Mouse (Mus musculus) left cerebral cortex, adult 11 months (tissue): ENCODE measurements at regions not wholly inside any gene's neighbourhood (a gene's known extent, or its start where the extent isn't known, plus 50 kb on each side); places are given as distances from the start of the nearest gene placed in this dataset.
A peak's percentile ranks its signal among the peaks of the same experiment; 100 is the strongest.

Source experiments
- DNase-seq: peaks from one replicate; pipeline ENCODE4 v3.0.0; 2022; ENCODE audit warnings: low spot score

DNA sequence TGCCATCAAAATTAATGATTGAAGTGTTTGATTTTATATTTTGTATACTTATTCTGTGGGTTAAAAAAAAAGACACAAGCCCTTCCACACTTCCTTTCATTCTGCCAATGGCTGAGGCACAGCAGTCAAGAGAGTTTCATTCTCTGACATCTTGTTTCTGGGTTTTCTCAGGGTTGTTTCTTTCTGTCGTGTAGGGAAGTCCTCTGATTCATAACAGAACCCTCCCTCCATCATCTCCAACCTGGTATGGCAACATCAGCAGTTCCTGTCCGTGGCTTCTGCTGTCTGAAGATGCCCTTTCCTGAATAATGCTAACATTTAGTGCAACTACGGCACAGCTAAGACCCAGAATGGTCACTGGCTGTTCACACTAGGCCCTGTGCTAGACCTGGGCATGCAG lies 167.3 kb downstream of the Hs3st3b1 start:
- no peak for DNase-seq

DNA sequence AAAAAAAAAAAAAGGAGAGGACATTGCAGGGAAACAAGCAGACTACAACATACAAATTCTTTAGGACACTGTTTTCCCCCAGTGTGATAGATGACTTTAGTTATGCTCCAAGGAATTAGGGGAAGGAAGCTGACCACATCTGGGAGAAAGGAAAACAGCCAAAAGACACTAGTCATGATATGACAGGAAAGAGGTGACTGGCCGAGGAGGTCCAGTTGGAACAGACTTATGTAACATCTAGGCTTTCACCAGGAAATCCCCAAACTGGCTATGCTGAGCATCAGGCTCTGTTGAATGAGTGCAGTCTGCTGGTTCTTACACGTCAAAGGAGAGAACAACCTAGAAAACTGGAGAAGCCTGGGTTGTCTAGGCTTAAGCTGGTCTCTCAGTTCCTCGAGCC lies 163.8 kb downstream of the Hs3st3b1 start:
- no peak for DNase-seq

- peak; percentile 10 for DNase-seq
These were observed 160.5 kb downstream of the Hs3st3b1 start for GRCm38 (mm10) chr11:63761561-63761960.

- no peak for DNase-seq
These were observed 154.3 kb downstream of the Hs3st3b1 start for GRCm38 (mm10) chr11:63767631-63768250.

DNA sequence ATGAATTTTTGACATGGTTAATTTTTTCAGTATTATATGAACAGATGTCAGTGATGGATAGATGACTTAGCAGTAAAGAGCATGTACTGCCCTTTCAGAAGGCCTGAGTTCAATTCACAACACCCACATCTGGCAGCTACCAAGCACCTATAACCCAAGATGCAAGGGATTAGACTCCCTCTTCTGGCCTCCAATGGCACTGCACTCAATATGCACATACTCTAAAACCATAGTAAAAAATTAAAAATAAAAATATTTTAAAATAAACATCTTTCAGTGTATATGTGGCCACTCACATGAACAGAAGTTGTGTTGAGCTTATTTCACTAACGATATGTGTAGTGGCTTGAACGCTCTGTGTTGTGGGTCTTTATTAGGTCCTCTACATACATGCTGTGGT lies 152.4 kb downstream of the Hs3st3b1 start:
- no peak for DNase-seq

- no peak for DNase-seq
These were observed 146.7 kb downstream of the Hs3st3b1 start for GRCm38 (mm10) chr11:63775382-63775781.

- DNase-seq = no peak
These were observed 142.7 kb downstream of the Hs3st3b1 start for GRCm38 (mm10) chr11:63779371-63779770.

DNA sequence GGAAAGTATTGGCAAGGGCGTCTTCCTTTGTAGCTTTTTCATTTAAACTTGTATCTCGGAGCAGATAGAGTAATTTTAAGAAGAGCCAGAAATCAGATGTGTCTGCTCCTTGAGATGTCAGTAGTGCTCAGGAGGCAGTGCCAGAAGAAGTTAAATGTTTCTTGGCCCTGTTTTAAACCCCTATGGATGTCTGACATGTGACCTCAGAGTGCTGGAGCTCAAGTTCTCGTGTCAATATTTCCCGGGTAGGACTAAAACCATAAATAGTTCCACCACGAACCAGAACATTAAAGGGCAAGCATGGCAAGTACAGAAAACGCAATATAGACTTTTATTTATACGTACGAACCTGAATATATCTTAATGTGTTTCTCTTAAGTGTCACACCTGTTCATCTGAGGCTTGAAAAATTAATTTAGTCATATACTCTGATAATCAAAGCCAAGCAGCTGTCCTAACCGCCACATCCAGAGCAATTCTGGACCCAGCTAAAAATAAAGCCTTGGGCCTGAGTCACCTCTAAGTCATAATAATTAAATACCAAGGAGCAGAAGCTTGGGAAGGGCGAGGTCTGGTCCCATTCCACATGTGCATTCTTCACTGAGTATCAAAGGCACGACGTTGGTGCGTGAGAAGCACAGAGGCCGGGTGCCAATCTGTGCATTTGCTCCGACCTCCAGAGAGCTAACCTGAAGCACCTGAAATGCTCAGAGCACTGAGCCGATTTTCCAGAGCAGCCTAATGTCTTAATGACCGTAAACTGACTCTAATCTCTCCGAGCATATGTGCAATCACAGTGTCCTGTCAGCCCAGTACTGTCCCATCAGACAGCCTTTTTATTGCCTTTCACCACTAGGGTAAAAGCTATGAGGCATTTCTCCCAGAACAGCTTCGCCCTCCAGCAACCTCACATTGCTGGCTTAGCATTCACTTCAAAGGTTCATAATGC lies 139.8 kb downstream of the Hs3st3b1 start:
- no peak for DNase-seq

- no peak for DNase-seq
These were observed 136.7 kb downstream of the Hs3st3b1 start for GRCm38 (mm10) chr11:63785281-63785886.

DNA sequence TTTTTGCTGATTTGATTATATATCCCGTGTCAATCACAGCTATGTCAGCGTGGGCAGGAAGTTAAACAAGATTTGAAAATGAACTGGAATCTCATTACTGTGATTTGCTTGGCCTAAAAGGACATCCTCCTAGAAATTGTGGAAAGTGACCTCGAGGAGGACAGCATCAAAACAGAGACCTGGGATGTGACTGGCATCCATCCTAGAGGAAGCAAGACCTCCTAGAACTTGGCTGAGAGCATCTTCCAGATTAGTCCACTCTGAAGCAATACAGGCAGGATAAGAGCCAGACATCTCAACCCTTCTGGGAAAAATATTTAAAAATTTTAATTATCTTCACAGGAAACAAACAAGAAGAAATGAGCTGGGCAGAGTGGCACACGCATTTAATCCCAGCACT lies 136.1 kb downstream of the Hs3st3b1 start:
- no peak for DNase-seq

DNA sequence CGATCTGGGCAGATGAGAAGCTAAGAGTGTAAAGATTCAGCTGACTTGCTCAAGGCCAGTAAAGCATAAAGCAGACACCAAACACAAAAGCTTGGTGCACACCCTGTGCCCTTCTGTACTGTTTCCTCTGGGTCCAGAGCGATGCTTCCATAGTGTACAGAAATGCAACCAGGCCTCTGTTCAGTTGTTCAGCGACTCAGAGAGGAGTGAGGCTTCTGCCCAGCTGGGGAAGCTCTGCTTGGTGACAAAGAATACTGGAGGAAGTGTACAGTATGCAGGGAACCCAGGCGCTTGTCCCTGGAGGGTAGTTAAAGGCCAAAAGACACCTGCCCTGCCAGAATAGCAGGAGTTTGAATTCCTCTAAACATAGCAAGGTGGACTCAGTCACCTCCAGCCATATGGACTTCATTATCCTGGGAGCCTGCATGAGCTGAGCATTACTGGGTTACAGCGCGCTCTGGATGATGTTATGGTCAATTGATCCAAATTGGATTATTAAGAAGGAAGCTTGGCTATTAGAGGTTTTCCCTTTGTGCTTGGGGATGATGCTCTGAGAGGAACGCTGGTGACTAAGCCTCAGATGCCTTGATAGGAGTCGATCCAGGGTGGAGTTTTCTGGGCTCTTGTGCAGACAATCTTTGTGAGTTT lies 132.5 kb downstream of the Hs3st3b1 start:
- no peak for DNase-seq

DNA sequence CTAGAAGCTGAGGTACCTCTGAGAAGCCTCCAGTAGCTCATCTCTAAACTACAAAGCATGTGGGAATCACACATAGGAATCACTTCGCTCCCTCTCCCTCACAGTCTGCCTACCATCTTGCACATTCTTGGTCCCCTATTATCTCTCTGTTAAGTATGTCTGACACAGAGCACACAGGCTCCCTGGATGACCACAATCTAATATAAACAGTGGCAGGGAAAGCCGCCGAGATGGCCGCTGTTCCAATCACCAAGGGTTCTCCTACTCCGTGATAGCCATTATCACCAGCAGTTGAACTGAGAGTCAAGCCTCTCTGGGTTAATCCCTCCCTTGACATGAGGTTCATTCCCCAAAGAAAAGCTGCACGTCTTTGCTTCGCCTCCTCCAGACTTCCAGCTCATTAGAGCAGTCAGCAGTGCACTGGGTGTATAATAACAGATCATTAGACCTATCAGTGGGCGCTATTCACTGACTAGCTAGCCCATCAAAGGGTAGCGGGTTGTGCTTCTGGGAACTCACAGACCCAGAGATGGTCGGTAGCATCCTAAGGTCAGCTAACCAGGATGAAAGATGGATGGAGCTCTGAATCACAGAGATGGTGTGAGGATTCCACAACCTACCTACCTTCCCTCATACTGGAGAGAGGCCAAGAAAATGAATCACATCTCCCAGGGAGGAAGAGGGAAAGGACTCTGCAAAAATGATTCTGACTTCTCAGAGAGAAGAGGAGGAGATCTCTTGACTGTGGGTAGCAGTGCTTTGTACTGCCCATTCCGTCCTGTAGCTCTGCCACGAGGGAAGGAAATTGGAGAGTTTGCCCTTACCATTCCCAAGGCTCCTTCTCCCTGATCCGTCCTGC lies 130.9 kb downstream of the Hs3st3b1 start:
- DNase-seq = peak; percentile 4

DNA sequence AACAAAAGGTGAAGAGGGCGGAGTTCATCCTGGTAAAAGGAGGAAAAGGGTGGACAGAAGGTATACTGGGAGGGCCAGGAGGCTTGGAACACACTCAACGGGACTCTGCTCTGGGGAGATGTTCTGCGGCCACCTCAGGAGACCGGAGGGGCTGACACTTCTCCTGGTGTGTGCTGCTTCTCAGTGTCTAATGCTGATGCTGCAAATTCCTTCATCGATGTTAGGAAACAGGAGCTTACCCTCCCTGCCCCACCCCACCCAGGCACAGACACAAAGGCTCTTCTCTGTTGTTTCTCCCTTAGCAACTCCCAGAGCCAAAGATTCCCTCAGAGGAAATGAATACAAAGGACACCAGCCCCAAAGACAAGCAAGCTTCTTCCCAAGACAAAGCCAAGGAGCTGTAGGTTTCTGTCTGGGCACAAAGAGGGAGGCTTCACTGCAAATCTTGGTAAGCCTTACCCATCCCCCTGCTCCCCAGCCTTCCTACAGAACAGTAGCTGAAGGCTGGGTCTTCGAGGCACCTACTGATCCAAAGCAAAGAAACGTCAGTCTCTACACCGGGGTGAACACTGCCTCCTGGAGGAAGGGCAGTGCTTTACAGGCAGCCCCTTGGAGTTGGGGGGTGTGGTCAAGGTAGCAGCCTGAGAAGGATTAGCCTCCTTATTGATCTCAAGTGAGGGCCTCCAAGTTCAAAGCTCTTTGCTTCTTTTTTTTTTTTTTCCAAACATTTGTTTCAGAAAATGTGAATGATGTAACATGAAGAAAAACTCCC lies 128.2 kb downstream of the Hs3st3b1 start:
- DNase-seq = no peak

- no peak for DNase-seq
These were observed 109.9 kb downstream of the Hs3st3b1 start for GRCm38 (mm10) chr11:63812146-63812545.

- no peak for DNase-seq
These were observed 99.2 kb downstream of the Hs3st3b1 start for GRCm38 (mm10) chr11:63822847-63823246.

DNA sequence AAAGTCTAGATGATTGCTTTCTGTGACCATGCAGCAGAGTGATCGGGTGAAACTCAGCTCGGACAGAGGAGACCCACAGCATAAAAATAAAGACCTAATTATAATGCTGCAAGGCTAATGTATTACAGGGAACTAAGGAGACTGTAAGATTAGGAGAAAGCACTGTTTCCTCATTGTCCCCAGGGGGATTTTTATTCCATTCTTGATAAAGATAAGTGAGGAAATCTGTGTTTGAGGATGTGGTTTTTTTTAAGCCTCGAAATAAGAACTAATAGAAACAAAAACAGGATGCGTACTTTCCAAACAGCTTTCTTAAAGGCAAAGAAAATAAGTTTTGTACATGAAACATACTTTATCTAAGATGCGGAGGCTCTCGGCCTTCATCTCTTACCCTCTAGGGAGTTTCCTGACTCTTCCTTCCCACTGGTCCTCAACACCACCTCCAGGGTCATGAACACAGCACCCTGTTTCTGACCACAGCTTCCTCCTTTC lies 94.8 kb downstream of the Hs3st3b1 start:
- no peak for DNase-seq

DNA sequence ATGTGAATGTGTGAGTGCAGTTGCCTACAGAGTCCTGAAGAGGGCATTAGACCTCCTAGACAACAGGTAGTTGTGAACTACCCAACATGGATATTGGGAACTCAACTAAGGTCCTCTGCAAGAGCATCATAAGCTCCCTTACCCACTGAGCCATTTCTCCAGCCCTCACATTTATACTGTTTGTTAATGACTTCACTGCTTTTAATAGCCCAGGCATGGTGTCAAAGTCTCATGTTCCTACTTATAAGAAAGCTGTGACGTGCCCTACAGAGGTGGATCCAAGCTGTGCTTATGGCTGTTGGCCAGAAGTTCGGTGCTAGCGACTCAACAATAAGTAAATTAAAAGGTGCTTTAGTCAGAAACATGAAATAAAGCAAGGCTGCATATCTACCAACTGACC lies 88.6 kb downstream of the Hs3st3b1 start:
- DNase-seq = no peak

GRCm38 (mm10) chr11:63834140-63834539 lies 88.0 kb downstream of the Hs3st3b1 start:
- DNase-seq = no peak

DNA sequence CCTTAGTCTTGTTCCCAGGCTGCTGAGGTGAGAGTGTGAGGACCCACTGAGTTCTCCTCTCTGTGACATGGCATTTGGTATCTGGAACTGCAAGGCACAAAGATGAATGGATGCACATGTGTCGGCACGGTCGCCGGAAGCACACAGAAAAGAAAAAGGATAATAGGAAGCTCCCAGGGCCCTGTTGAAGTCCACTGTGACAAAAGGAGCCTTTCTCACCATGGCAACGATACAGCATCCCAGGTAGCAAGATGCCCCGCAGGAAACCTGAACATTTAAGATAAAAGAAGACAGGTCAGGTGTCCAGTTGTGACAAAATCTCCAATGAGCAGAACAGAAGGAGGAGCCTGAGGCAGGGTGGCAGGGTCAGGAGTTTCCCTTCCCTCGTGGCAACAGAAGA lies 87.5 kb downstream of the Hs3st3b1 start:
- no peak for DNase-seq
